19 mouse cellular contexts compared by ENCODE assay signal in genomic region chr10:110061166-110061565, GRCm38 (mm10).
"Had no signal": no experiment of that assay in that cellular context is flagged by ENCODE, and none has a peak within 500 bp of the region (broad histone marks: within the 10 kb centered on the region; RNA-seq: fewer than 3 reads in every experiment).

No protein-coding gene starts in this region.

- H3K4me3 ChIP-seq: midbrain, embryonic 10.5 days; midbrain, embryonic 12.5 days; myocyte; neural tube, embryonic 13.5 days; neural tube, embryonic 15.5 days had no signal

- H3K9me3 ChIP-seq: midbrain, embryonic 10.5 days; midbrain, embryonic 12.5 days; neural tube, embryonic 13.5 days; neural tube, embryonic 15.5 days had no signal

- H3K27me3 ChIP-seq: midbrain, embryonic 12.5 days; neural tube, embryonic 13.5 days; neural tube, embryonic 15.5 days had no signal

- H3K36me3 ChIP-seq: midbrain, embryonic 10.5 days; midbrain, embryonic 12.5 days; neural tube, embryonic 13.5 days; neural tube, embryonic 15.5 days had no signal

- ATAC-seq: midbrain, embryonic 16.5 days had no signal

- H3K27ac ChIP-seq: midbrain, embryonic 10.5 days; midbrain, embryonic 12.5 days; neural tube, embryonic 13.5 days; neural tube, embryonic 15.5 days had no signal

- DNase-seq: lung, adult 18-20 months; lung, embryonic 14.5 days; lung, postnatal 10 days; lung, postnatal 4 days; midbrain, embryonic 14.5 days; retina, postnatal 1 day; right cerebral cortex, adult 18-20 months; right cerebral cortex, postnatal 25 days; right cerebral cortex, postnatal 4 days; spleen, adult 18-20 months; thymus, adult 18-20 months; thymus, postnatal 14 days; thymus, postnatal 36 days had no signal

- H3K4me2 ChIP-seq: lung, embryonic 14.5 days; midbrain, embryonic 12.5 days; neural tube, embryonic 13.5 days; neural tube, embryonic 15.5 days had no signal

- H3K9ac ChIP-seq: lung, embryonic 14.5 days; midbrain, embryonic 12.5 days; neural tube, embryonic 13.5 days; neural tube, embryonic 15.5 days had no signal

- H3K4me1 ChIP-seq: midbrain, embryonic 10.5 days; midbrain, embryonic 12.5 days; neural tube, embryonic 13.5 days; neural tube, embryonic 15.5 days had no signal
